In the genomic region with DNA sequence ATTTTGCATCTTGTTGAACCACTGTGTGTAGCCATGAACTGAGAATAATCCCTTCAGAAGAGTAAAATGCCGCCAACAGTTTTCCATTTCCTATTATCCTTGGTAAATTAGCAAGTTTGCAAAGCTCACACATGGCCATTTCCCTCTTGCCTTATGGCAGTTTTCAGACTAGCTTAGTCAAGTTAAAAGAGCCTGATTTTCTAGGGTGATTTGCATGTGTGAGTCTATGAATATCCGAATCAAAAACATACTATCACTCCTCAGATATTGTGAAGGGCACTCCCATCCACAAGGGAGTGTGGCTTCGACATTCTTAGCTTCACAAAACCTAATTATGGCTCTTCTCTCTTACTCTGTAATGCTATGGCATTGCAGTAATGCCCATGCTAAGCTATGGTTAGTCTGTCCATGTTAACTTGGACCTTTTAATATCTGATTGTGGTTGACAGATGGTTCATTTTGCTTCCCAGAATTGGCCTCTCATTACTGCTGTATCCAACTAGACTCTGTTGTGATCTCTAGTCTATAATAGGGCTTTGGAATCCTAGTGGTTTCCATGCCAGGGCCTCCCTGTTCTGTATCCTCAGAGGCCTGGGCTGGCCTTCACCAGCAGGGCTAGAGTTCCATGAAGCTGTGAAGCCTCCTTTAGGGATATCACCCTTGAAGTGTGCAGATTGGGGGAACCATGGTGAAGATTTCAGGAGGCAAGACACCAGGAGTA, we compare ENCODE assay signal across 19 mouse cellular contexts.
"Had no signal": no experiment of that assay in that cellular context is flagged by ENCODE, and none has a peak within 500 bp of the region (broad histone marks: within the 10 kb centered on the region; RNA-seq: fewer than 3 reads in every experiment).

No protein-coding gene starts in this region.

- H3K9me3 ChIP-seq: limb, embryonic 12.5 days; limb, embryonic 15.5 days; liver, embryonic 12.5 days; liver, embryonic 15.5 days; lung, embryonic 15.5 days had no signal

- H3K9ac ChIP-seq: limb, embryonic 12.5 days; limb, embryonic 15.5 days; liver, embryonic 12.5 days; liver, embryonic 15.5 days; lung, embryonic 15.5 days had no signal

- H3K27ac ChIP-seq: kidney, postnatal 0 days; layer of hippocampus, adult 2 months; limb, embryonic 12.5 days; limb, embryonic 15.5 days; liver, embryonic 12.5 days; liver, embryonic 15.5 days; lung, embryonic 15.5 days; stomach, postnatal 0 days had no signal

- H3K36me3 ChIP-seq: liver, embryonic 12.5 days had no signal

- ATAC-seq: liver, embryonic 12.5 days had no signal

- H3K4me3 ChIP-seq: layer of hippocampus, adult 2 months; limb, embryonic 12.5 days; limb, embryonic 15.5 days; liver, embryonic 12.5 days; liver, embryonic 15.5 days; lung, embryonic 15.5 days had no signal

- DNase-seq: kidney, postnatal 25 days; layer of hippocampus, adult 9-11 months; left cerebral cortex, postnatal 4 days; lung, adult 18-20 months; lung, postnatal 10 days; lung, postnatal 4 days; midbrain, embryonic 14.5 days; thymus, adult 2 months; thymus, postnatal 14 days; thymus, postnatal 4 days had no signal

- H3K4me2 ChIP-seq: limb, embryonic 12.5 days; limb, embryonic 15.5 days; liver, embryonic 12.5 days; liver, embryonic 15.5 days; lung, embryonic 15.5 days; midbrain, embryonic 11.5 days had no signal

- H3K4me1 ChIP-seq: limb, embryonic 15.5 days; liver, embryonic 12.5 days; liver, embryonic 15.5 days had no signal

- H3K27me3 ChIP-seq: limb, embryonic 12.5 days; limb, embryonic 15.5 days; liver, embryonic 12.5 days; liver, embryonic 15.5 days; lung, embryonic 15.5 days had no signal
